Mouse (Mus musculus) myocyte (in vitro differentiated cells): ENCODE data around the gene Retnlb.

Experiments used
- CEBPB ChIP-seq: IDR thresholded peaks from 2 replicates; pipeline ENCODE4 v1.6.1; 2011; ENCODE audit warnings: mild to moderate bottlenecking, moderate library complexity; ENCODE audit not compliant: poor library complexity, insufficient read depth, severe bottlenecking
- E2F4 ChIP-seq: IDR thresholded peaks from one replicate; pipeline ENCODE4 v1.6.1; 2011; ENCODE audit warnings: mild to moderate bottlenecking, control low read depth, moderate library complexity; ENCODE audit not compliant: insufficient read depth
- MAX ChIP-seq: IDR thresholded peaks from one replicate; pipeline ENCODE4 v1.6.1; 2011; ENCODE audit warnings: low read depth, mild to moderate bottlenecking, control low read depth
- MYOD1 ChIP-seq, 3 experiments: IDR thresholded peaks; one replicate each; pipeline ENCODE4 v1.6.1; 2011; ENCODE audit warnings: control low read depth in 2 of 3, low read depth in 2 of 3, mild to moderate bottlenecking in 2 of 3, moderate library complexity in 1 of 3; ENCODE audit not compliant: insufficient read length in 2 of 3, control insufficient read depth in 1 of 3
- MYOG ChIP-seq, 3 experiments: IDR thresholded peaks; one replicate each; pipeline ENCODE4 v1.6.1; 2011; ENCODE audit warnings: control low read depth in 2 of 3, low read depth in 2 of 3, mild to moderate bottlenecking in 2 of 3; ENCODE audit not compliant: insufficient read length in 2 of 3, control insufficient read depth in 1 of 3, insufficient read depth in 1 of 3
- POLR2A ChIP-seq: IDR thresholded peaks from one replicate; pipeline ENCODE4 v1.6.1; 2011; ENCODE audit warnings: low read depth, mild to moderate bottlenecking, control low read depth, moderate library complexity; ENCODE audit not compliant: insufficient read length
- REST ChIP-seq: IDR thresholded peaks from one replicate; pipeline ENCODE4 v1.6.1; 2011; ENCODE audit warnings: mild to moderate bottlenecking, control low read depth, moderate library complexity; ENCODE audit not compliant: insufficient read depth, insufficient read length
- TCF12 ChIP-seq: IDR thresholded peaks from one replicate; pipeline ENCODE4 v1.6.1; 2011; ENCODE audit warnings: mild to moderate bottlenecking, control low read depth; ENCODE audit not compliant: poor library complexity, insufficient read depth, severe bottlenecking
- USF1 ChIP-seq: IDR thresholded peaks from one replicate; pipeline ENCODE4 v1.6.1; 2011; ENCODE audit warnings: low read depth, mild to moderate bottlenecking, control low read depth, moderate library complexity

GRCm38 (mm10) chr16:48805412-48805811 is 11.2 kb upstream of the Retnlb start:
- no peak for TF ChIP-seq POLR2A
- TF ChIP-seq USF1: no peak
- no peak for TF ChIP-seq CEBPB
- no peak for TF ChIP-seq MAX
- no peak for TF ChIP-seq MYOD1 (IDR thresholded peaks at IDR 0.05; ENCODE audit: control insufficient read depth in 1 of 3, insufficient read length in 2 of 3, low read depth in 2 of 3)
- no peak for TF ChIP-seq MYOG (IDR thresholded peaks at IDR 0.05; ENCODE audit: control insufficient read depth in 1 of 3, insufficient read depth in 1 of 3, insufficient read length in 2 of 3, low read depth in 2 of 3)
- no peak for TF ChIP-seq E2F4
- no peak for TF ChIP-seq TCF12
- no peak for TF ChIP-seq REST
